Mouse (Mus musculus): ENCODE data around the gene Mid1. TPM values are rescaled to one million over a fixed set of nuclear protein-coding genes. Genes with fewer than 3 reads are reported as not detected.

Mid1 gene
- total RNA-seq, 1 experiment: 201 TPM

GRCm38 (mm10) chrX:169922541-169922940 lies 237.5 kb downstream of the Mid1 start:
- TF ChIP-seq ZC3H11A (IDR thresholded peaks at IDR 0.05; ENCODE audit: borderline replicate concordance, low read depth, low read length) (no peak), MAFK (IDR thresholded peaks at IDR 0.05; ENCODE audit: insufficient read depth, low read depth, low read length) (no peak), HCFC1 (IDR thresholded peaks at IDR 0.05; ENCODE audit: borderline replicate concordance, insufficient read depth, low read length) (no peak), ZNF384 (IDR thresholded peaks at IDR 0.05; ENCODE audit: low read depth, low read length) (no peak), CHD2 (IDR thresholded peaks at IDR 0.05; ENCODE audit: low read depth, low read length) (no peak)
- no peaks in the 10 kb centered on the region for H3K9me3 ChIP-seq (ENCODE audit: control insufficient read depth, insufficient read depth, low read depth, low read length)
- no peak overlapping the region for H3K27ac ChIP-seq (ENCODE audit: insufficient read depth, low read depth, low read length, poor library complexity, severe bottlenecking)
- no peak overlapping the region for H3K9ac ChIP-seq (ENCODE audit: insufficient read depth, low read depth, low read length, poor library complexity, severe bottlenecking)
- no peaks in the 10 kb centered on the region for H3K36me3 ChIP-seq (ENCODE audit: control insufficient read depth, insufficient read depth, low read length, poor library complexity, severe bottlenecking)
- in situ Hi-C loops (cut with MboI; ENCODE audit: low sequenced_read_pairs in 2 of 2, unreplicated experiment in 2 of 2): no loop called here
- DNase-seq (ENCODE audit: low read depth, low spot score): no peak
- no peaks in the 10 kb centered on the region for H3K4me1 ChIP-seq (ENCODE audit: control insufficient read depth in 2 of 2, insufficient read depth in 2 of 2, low read length in 2 of 2, poor library complexity in 1 of 2)
- H3K4me3 ChIP-seq (ENCODE audit: insufficient read depth in 1 of 2, low read depth in 1 of 2, low read length in 2 of 2, poor library complexity in 1 of 2, severe bottlenecking in 1 of 2): no peak overlapping the region

GRCm38 (mm10) chrX:169923417-169923816 lies 238.4 kb downstream of the Mid1 start:
- H3K9ac ChIP-seq (ENCODE audit: insufficient read depth, low read depth, low read length, poor library complexity, severe bottlenecking): no peak overlapping the region
- DNase-seq (ENCODE audit: low read depth, low spot score): no peak
- H3K9me3 ChIP-seq (ENCODE audit: control insufficient read depth, insufficient read depth, low read depth, low read length): no peaks in the 10 kb centered on the region
- H3K36me3 ChIP-seq (ENCODE audit: control insufficient read depth, insufficient read depth, low read length, poor library complexity, severe bottlenecking): no peaks in the 10 kb centered on the region
- H3K27ac ChIP-seq (ENCODE audit: insufficient read depth, low read depth, low read length, poor library complexity, severe bottlenecking): no peak overlapping the region
- no peaks in the 10 kb centered on the region for H3K4me1 ChIP-seq (ENCODE audit: control insufficient read depth in 2 of 2, insufficient read depth in 2 of 2, low read length in 2 of 2, poor library complexity in 1 of 2)
- TF ChIP-seq ZNF384 (IDR thresholded peaks at IDR 0.05; ENCODE audit: low read depth, low read length): no peak
- no peak for TF ChIP-seq HCFC1 (IDR thresholded peaks at IDR 0.05; ENCODE audit: borderline replicate concordance, insufficient read depth, low read length)
- TF ChIP-seq ZC3H11A (IDR thresholded peaks at IDR 0.05; ENCODE audit: borderline replicate concordance, low read depth, low read length): no peak
- no peak for TF ChIP-seq CHD2 (IDR thresholded peaks at IDR 0.05; ENCODE audit: low read depth, low read length)
- no peak for TF ChIP-seq MAFK (IDR thresholded peaks at IDR 0.05; ENCODE audit: insufficient read depth, low read depth, low read length)
- H3K4me3 ChIP-seq (ENCODE audit: insufficient read depth in 1 of 2, low read depth in 1 of 2, low read length in 2 of 2, poor library complexity in 1 of 2, severe bottlenecking in 1 of 2): no peak overlapping the region
- in situ Hi-C loops (cut with MboI; ENCODE audit: low sequenced_read_pairs in 2 of 2, unreplicated experiment in 2 of 2): no loop called here

GRCm38 (mm10) chrX:169925600-169925999 lies 240.6 kb downstream of the Mid1 start:
- no peak overlapping the region for H3K27ac ChIP-seq (ENCODE audit: insufficient read depth, low read depth, low read length, poor library complexity, severe bottlenecking)
- no peaks in the 10 kb centered on the region for H3K4me1 ChIP-seq (ENCODE audit: control insufficient read depth in 2 of 2, insufficient read depth in 2 of 2, low read length in 2 of 2, poor library complexity in 1 of 2)
- DNase-seq (ENCODE audit: low read depth, low spot score): no peak
- H3K4me3 ChIP-seq (ENCODE audit: insufficient read depth in 1 of 2, low read depth in 1 of 2, low read length in 2 of 2, poor library complexity in 1 of 2, severe bottlenecking in 1 of 2): no peak overlapping the region
- no peaks in the 10 kb centered on the region for H3K36me3 ChIP-seq (ENCODE audit: control insufficient read depth, insufficient read depth, low read length, poor library complexity, severe bottlenecking)
- H3K9me3 ChIP-seq (ENCODE audit: control insufficient read depth, insufficient read depth, low read depth, low read length): no peaks in the 10 kb centered on the region
- no peak overlapping the region for H3K9ac ChIP-seq (ENCODE audit: insufficient read depth, low read depth, low read length, poor library complexity, severe bottlenecking)
- in situ Hi-C loops (cut with MboI; ENCODE audit: low sequenced_read_pairs in 2 of 2, unreplicated experiment in 2 of 2): no loop called here
- TF ChIP-seq ZNF384 (IDR thresholded peaks at IDR 0.05; ENCODE audit: low read depth, low read length) (no peak), HCFC1 (IDR thresholded peaks at IDR 0.05; ENCODE audit: borderline replicate concordance, insufficient read depth, low read length) (no peak), CHD2 (IDR thresholded peaks at IDR 0.05; ENCODE audit: low read depth, low read length) (no peak), ZC3H11A (IDR thresholded peaks at IDR 0.05; ENCODE audit: borderline replicate concordance, low read depth, low read length) (no peak), MAFK (IDR thresholded peaks at IDR 0.05; ENCODE audit: insufficient read depth, low read depth, low read length) (no peak)

GRCm38 (mm10) chrX:169927110-169927817 lies 242.3 kb downstream of the Mid1 start:
- Histone ChIP-seq H3K9ac (ENCODE audit: insufficient read depth, low read depth, low read length, poor library complexity, severe bottlenecking) (no peak overlapping the region), H3K9me3 (ENCODE audit: control insufficient read depth, insufficient read depth, low read depth, low read length) (no peaks in the 10 kb centered on the region), H3K4me1 (ENCODE audit: control insufficient read depth in 2 of 2, insufficient read depth in 2 of 2, low read length in 2 of 2, poor library complexity in 1 of 2) (no peaks in the 10 kb centered on the region), H3K27ac (ENCODE audit: insufficient read depth, low read depth, low read length, poor library complexity, severe bottlenecking) (no peak overlapping the region), H3K36me3 (ENCODE audit: control insufficient read depth, insufficient read depth, low read length, poor library complexity, severe bottlenecking) (no peaks in the 10 kb centered on the region), H3K4me3 (ENCODE audit: insufficient read depth in 1 of 2, low read depth in 1 of 2, low read length in 2 of 2, poor library complexity in 1 of 2, severe bottlenecking in 1 of 2) (no peak overlapping the region)
- TF ChIP-seq CHD2 (IDR thresholded peaks at IDR 0.05; ENCODE audit: low read depth, low read length) (no peak), HCFC1 (IDR thresholded peaks at IDR 0.05; ENCODE audit: borderline replicate concordance, insufficient read depth, low read length) (no peak), ZNF384 (IDR thresholded peaks at IDR 0.05; ENCODE audit: low read depth, low read length) (no peak), MAFK (IDR thresholded peaks at IDR 0.05; ENCODE audit: insufficient read depth, low read depth, low read length) (no peak), ZC3H11A (IDR thresholded peaks at IDR 0.05; ENCODE audit: borderline replicate concordance, low read depth, low read length) (no peak)
- DNase-seq (ENCODE audit: low read depth, low spot score): no peak
- in situ Hi-C loops (cut with MboI; ENCODE audit: low sequenced_read_pairs in 2 of 2, unreplicated experiment in 2 of 2): no loop called here
